Mouse (Mus musculus): ENCODE measurements at regions not wholly inside any gene's neighbourhood (a gene's known extent, or its start where the extent isn't known, plus 50 kb on each side); places are given as distances from the start of the nearest gene placed in this dataset.

DNA sequence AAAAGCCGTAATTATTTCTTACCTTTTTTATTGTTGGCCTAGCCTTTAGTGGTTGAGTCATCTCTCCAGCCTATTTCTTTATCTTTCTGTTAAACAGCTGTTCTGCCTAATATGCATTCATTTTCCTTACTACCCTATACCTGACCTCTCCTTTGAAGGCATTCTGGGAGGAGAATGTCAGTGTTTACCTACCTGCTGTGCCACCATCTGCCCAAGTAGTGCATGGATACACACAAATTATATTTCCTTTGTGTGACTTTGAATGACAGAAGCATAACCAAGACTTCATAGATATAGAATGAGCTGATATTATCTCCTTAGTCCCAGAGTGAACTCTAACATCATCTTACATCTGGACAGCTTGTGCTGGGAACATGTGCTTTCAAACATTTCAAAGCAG is 293.5 kb upstream of the Tom1l1 start:
- no peak for DNase-seq (ENCODE audit: low spot score in 2 of 2)
- intact Hi-C loops (cut with DNase I), result no loop called here

DNA sequence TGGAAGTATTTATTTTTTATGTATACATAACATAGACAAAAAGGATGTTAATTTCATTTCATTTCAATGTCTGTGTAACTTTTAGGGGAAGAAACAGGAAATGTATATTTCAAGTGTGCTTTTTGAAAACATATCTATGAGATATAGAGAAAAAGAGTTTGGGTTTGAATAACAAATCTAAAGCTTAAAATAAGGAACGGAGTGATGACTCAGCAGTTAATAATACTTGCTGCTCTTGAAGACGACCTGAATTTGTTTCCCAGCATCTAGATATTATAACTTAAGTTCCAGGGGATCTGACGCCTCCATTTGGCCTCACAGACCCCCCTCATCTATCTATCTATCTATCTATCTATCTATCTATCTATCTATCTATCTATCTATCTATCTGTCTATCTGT is 290.1 kb upstream of the Tom1l1 start:
- DNase-seq (ENCODE audit: low spot score in 2 of 2), result no peak
- intact Hi-C loops (cut with DNase I), result no loop called here

DNA sequence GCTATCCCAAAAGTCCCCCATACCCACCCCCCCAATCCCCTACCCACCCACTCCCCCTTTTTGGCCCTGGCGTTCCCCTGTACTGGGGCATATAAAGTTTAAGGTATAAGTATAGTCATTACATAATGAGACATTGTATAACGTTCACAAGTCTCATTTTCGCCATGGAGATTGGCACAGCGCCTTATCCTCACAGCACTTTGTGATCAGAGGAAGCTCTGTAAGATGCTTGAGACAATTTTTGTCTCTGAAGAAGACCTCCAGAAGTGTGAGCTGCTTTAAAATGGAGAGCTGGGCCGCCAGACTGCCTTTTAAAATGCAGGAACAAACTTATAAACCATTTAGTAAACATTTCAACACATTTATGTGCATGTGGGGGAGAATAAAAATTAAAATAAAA is 252.9 kb upstream of the Tom1l1 start:
- DNase-seq (ENCODE audit: low spot score in 2 of 2), result peak; percentile 11 to 75
- intact Hi-C loops (cut with DNase I), result no loop called here

DNA sequence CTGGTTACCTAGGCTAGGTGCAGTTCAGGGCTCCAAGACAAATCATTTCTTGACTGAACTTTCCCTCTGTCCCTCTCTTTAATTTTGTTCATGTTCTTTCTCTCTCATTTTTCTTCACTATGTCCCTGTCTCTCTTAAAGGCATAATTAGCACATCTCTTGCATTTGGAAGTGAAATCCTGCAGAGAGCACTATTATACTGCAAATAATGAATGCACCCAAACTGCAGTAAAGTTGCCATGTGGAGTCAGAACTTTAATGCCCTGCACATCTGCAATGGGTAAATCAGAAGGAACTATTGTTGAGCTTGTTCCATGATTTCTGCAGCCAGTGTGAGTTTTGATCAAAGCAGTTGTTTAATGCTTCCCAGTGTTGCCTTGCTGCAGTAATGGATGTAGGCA is 237.6 kb upstream of the Tom1l1 start:
- intact Hi-C loops (cut with DNase I), result no loop called here
- DNase-seq (ENCODE audit: low spot score in 2 of 2), result no peak

DNA sequence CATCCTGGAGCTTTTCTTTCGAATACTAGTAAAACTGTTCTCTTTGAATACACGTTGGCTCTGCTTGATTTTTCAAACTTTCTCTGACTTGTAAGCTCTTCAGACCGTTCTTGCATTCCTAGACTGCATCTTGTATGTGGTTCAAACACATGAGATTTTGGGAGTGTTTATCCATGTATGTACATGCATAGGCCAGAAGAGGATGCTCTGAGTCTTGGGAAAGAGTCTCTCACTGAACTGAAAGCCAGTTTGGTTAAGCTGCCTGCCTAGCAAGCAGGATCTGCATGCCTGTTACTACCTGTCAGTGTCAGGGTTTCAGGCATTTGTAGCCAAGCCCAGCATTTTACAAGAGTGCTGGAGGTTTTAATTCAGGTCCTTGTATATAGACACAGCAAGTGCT is 229.6 kb upstream of the Tom1l1 start:
- DNase-seq (ENCODE audit: low spot score in 2 of 2), result no peak
- intact Hi-C loops (cut with DNase I), result no loop called here

DNA sequence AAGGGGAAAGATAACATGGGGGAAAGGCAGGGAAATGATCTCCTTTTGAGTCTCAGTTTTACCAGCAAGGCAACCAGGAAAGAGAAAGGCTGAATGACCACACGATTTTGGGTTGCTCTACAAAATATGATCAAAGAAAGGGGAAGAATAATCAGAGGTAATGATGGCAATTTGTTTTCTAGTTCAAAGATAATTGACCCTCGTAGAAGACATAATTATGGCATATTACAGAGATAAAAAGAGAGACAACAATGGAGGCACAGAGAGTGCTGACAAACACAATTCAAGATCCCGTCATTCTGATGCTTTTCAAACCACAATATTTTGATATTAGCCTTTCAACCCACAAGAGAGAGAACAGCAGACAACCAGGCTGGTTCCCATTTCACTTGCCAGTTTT is 206.1 kb upstream of the Tom1l1 start:
- intact Hi-C loops (cut with DNase I), result no loop called here
- no peak for DNase-seq (ENCODE audit: low spot score in 2 of 2)

DNA sequence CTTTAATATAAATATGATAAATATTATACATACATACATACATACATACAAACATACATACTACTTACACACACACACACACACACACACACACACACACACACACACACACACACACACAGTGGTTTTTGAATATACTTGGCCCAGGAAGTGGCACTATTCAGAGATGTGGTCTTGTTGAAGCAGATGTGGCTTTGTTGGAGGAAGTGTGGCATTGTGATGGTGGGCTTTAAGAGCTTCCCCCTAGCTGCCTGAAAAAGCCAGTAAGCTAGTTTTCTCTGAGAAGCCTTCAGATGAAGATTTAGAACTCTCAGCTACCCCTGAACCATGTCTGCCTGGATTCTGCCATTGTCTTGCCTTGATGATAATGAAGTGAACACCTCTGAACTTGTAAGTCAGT is 185.0 kb upstream of the Tom1l1 start:
- intact Hi-C loops (cut with DNase I), result no loop called here
- no peak for DNase-seq (ENCODE audit: low spot score in 2 of 2)

DNA sequence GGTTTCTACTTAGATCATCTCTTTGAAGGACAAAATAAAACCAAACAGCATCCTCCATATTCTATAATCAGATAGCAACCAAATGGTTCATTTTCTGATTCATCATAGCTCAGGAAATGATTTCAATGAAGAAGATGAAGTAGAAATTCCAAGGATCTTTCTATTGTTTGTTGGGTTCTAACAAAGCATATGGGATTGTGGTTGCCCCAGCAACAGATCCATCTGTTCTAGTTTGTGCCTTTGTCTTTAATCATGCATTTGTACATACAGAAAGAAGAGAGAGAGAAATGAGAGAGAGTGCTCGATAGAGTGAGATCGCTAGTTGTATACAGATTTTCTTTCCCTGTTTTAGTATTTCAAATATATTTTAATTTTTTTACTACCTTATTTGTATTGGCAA is 183.5 kb upstream of the Tom1l1 start:
- DNase-seq (ENCODE audit: low spot score in 2 of 2), result peak in 1 of 2 experiments; percentile 60
- intact Hi-C loops (cut with DNase I), result no loop called here

DNA sequence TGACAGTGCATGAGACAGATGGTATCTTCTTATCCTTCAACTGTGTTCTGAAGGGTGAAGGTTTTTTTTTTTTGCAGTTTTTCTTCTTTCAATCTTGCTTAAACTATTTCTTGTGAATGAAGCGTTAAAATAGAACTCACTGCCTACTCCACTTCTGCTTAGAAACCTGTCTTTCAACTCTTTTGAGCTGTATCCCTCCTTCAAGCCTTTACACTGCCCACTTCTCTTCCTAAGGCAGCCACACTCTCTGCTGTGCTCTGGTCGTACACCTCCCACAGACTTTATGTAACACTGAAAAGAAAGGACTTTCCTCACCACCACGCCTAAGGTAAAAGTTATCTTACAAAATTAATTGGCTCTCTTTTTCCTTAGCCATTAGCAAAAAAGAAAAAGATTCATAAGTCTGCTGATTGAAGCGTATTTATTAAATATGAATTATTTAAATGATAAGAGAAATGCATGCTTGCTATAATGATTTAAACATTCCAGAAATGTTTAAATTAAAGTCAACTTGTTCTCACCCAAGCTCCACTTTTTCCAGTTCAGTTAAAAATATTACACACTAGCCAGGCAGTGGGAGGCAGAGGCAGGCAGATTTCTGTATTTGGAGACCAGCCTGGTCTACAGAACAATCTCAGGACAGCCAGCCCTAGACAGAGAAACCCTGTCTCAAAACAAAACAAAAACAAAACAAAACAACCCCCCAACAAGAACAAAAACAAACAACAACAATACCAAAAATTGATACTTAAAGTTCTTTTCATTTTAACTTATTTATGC is 176.0 kb upstream of the Tom1l1 start:
- DNase-seq (ENCODE audit: low spot score in 2 of 2), result peak; percentile 12 to 91

DNA sequence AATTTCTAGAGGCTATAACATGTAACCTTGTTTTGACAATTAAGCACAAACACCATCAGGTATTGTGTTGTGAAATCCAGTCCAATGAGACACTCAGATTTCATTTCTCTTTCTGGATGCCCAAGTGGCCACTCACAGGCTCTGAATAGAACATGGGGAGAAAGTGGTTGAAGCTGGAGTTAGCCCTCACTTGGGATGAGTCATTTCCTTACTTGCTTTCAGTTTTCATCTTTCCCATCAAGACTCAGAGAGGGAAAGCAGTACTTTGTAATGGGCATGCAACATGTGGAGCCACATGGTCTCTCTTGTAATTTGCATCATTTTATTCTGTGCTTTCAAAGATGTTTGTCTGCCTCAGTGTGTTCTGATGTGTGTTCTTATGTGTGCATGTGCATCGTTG is 167.6 kb upstream of the Tom1l1 start:
- no peak for DNase-seq (ENCODE audit: low spot score in 2 of 2)
- intact Hi-C loops (cut with DNase I), result no loop called here

More for the DNA sequence above, 176.0 kb upstream of the Tom1l1 start:
- intact Hi-C loops (cut with DNase I), result loop anchor here (5.0 kb wide), 1 partner anchor 563 kb away; no protein-coding TSS in a partner anchor

DNA sequence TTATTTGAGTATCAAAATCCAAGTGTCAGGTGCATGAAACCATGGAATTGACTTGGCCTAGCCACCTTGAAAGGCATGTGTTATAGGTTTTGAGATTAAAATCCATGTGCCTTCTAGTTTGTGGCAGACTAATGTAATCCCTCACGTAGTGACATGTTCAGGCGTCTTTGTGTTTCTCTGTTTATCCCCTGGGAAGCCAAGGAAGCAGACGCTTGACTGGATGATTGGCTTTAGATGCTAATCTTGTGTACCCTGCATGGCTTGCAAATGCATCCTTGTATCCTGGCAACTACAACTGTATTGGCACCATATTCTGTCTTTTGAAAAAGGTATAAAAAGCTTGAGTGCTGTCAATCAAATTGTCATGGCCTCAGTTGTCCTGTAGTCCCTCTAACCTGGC is 167.2 kb upstream of the Tom1l1 start:
- intact Hi-C loops (cut with DNase I), result no loop called here
- no peak for DNase-seq (ENCODE audit: low spot score in 2 of 2)

DNA sequence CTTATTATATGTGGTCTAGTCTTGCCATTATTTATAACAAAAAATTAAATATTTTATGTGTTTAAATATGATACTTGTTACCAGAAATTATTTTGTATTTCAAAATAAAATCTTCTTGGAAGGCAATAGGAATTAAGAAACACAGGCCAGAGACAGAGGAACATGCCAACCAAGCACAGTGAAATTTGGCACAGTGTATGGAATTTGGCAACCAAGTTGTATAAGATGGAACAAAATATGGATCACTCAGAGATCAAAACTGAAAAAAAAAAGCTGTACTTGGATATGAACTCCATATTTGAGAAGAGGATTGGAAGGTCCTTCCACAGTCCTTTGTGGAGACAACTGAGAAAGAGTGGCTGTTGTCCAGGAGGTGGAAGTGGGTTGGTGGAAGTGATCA is 163.1 kb upstream of the Tom1l1 start:
- intact Hi-C loops (cut with DNase I), result no loop called here
- DNase-seq (ENCODE audit: low spot score in 2 of 2), result no peak

DNA sequence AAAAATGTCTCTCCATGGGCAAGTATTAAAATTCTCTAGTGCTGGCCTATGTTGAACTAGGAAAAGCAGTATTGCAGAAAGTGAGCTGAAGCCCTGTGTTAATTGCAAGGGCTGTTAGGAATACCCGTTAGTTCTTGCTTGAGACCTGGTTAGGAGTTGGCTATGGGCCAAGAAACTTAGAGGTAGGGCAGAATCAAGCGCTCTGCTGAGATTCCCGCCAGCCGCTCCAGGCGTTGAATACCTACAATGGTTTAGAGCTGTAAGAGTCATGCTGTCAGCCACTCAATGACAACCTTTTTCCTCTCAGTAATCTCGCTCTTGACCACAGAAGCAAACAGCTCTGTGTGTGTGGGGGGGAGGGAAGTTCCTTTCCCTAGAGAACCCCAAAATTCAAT is 156.8 kb upstream of the Tom1l1 start:
- no peak for DNase-seq (ENCODE audit: low spot score in 2 of 2)
- intact Hi-C loops (cut with DNase I), result no loop called here

DNA sequence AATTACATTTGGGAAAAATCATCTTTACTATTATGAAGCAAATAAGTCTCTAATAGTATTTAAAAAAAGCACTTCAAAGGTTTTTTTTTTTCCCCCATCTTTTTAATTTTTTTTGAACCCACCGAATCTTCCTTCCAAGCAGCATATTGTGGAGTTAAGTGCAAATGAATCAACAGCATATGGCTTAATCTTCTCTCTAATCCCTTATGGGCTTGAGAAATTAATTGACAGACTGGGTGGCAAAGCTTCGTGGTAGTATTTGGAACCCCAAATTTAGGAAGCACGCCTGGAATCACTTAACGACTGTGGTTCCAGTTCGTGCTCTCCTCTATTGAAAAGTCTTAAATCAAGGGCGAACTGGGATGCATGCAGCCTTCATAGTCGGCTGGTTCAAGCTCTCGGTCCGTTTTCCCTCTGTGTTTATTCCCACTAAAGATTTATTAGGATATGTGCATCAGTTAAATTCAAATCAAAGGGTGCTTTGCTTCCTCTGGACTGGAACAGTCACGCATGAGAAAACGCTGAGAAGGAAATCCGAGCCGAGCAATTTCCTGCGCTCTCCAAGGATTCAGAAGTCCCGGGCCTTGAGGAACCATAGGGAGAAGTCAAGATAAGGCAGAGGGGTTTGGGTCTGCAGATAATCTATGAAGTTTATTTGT is 156.2 kb upstream of the Tom1l1 start:
- DNase-seq (ENCODE audit: low spot score in 2 of 2), result no peak
- intact Hi-C loops (cut with DNase I), result no loop called here

DNA sequence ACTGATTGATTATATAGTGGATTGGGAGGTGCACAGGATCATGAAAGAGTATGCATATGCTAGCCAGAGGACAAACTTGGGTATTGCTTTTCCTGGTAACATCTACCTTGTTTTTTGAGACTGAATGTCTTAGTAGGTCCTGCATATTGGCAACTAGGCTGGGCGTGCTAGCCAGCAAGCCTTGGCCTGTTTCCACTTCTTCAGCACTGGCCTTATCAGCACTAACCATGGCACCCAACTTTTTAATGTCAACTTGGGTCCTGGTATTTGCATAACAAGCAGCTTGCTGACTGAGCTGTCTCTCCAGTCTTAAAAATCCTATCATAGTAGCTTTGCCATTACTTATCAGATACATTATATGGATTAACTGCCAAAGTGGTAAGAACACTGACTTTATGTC is 150.0 kb upstream of the Tom1l1 start:
- intact Hi-C loops (cut with DNase I), result no loop called here
- DNase-seq (ENCODE audit: low spot score in 2 of 2), result no peak

DNA sequence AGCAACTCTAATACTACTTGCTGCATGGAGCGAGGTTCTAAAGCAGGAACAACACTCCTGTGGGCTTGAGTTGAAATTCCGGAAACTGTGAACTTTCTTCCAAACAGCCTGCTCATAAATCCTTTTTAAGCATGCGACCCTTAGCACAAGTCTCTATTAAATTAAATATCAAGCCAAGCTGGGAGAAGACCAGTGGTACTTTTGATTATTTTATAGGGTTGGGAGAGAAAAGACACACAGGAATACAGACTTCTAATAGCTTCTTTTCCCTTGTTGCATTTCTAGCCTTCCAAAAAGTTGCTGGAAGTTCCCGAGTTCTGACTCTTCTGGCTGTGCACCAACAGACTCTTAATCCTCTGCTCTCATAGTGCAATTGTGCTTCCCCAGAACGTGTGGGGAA is 136.6 kb upstream of the Tom1l1 start:
- intact Hi-C loops (cut with DNase I), result no loop called here

DNA sequence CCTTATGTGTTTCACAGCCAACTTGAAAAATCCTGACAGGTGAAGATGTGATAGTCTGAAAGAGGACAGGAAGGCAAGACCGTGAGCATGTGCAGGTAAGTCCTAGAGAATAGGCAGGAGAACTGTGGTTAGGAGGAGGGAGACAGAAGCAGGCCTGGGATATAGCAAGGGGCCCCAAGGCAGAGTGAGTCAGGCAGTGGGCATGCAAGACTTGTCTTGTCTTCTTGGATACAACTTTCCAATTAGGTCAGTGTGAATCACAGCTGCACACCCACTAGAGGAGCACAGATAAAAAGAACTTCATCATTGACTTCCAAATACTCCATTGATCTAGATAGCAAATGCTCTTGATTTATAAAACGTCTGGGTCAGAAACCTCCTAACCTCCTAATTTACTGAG is 128.6 kb upstream of the Tom1l1 start:
- DNase-seq (ENCODE audit: low spot score in 2 of 2), result no peak
- intact Hi-C loops (cut with DNase I), result no loop called here

More for the DNA sequence above, 136.6 kb upstream of the Tom1l1 start:
- no peak for DNase-seq (ENCODE audit: low spot score in 2 of 2)

DNA sequence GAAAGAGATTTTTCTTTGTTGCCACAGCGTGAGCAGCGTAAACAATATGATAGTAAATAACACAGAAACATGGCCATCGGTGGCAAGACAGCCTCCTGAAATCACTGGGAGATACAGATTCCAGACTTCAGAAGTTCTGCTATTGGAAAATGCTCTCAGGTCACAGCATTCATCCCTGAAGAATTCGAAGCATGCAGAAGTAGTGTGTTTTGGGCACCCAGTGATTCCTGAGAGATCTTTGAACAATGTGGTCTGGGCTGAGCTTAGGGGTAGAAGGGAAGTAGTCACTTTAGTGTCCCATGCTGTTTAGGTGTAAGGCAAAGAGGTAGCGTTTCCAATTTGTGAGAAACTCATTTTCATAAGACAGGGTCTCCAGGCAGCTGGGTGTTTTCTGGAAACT is 126.3 kb upstream of the Tom1l1 start:
- intact Hi-C loops (cut with DNase I), result no loop called here
- no peak for DNase-seq (ENCODE audit: low spot score in 2 of 2)

DNA sequence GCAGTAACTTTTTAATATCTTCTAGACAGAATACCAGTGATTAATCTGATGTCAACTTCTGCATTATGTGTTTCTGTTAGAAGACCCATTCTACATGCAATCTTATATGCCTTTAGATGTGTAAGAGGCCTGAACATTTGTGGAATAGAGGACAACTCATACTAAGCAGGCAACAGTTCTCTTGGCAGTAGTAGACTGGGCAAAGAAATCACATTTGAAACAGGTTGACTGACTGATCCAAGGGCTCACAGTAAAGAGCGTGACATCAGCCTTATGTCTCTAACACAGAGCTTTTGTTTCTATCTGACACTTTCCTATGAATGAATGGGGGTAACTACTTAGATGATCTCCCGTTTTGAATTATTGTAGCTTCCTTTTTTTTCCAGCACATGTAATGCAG is 124.8 kb upstream of the Tom1l1 start:
- intact Hi-C loops (cut with DNase I), result no loop called here
- no peak for DNase-seq (ENCODE audit: low spot score in 2 of 2)

DNA sequence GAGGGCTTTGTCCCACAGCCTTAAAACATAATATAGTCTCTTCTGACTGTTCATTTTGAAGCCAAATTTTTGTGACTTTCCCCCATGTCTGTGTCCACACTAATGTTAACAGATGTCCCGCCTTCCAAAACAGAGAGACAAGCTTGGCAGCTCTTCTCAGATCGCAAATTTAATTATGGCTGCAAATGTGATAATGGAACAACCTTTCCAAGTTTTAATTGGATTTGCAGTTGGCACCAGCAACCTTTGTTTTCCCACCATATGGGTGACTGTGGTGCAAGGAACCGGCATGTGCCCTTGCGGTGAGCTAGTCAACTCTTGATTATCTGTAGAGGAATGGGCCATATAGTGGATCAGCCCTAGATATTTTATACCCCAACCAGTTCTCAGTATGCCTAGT is 124.4 kb upstream of the Tom1l1 start:
- DNase-seq (ENCODE audit: low spot score in 2 of 2), result peak in 1 of 2 experiments; percentile 6
- intact Hi-C loops (cut with DNase I), result no loop called here

DNA sequence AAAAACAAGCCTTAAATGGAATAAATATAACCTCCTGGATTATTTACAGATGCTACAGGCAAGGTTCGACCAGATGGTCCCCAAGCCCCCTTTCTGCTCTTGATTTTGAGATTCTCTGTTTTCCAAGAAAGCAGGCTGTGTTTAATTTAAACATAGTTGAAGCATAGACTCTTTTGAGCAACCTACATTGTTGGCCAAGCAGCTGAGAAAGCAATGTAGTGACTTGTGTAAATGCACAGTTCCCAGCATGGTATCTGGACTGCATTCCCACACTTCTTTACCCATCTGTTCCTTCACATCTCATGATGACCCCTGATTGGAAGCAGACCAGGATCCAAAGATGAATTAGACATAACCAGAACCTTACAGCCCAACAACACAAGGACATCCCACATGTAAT is 120.3 kb upstream of the Tom1l1 start:
- intact Hi-C loops (cut with DNase I), result no loop called here
- peak; percentile 2 to 25 for DNase-seq (ENCODE audit: low spot score in 2 of 2)

DNA sequence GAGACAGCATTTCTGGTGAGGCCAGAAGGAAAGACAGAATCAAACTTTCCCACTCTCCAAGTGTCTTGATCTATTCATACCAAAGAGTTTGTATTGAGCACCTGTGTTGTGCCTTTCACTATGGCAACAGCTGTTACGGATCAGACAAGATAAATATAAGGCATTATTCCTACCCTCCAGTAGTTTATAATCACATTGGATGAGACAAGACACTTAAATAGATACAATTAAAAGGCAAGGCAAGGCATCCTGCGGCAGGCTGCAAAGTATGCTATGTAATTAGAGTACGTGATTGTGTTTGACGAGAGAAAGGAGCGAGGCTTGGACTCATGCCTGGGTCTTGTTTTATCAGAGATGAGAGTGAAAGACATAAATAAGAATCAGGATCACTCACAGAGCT is 119.2 kb upstream of the Tom1l1 start:
- intact Hi-C loops (cut with DNase I), result no loop called here
- no peak for DNase-seq (ENCODE audit: low spot score in 2 of 2)
